Mouse (Mus musculus) ES-E14 (cell line): ENCODE results near the gene Cmah.

Source experiments
- CHD2 ChIP-seq: IDR thresholded peaks from 2 replicates; pipeline ENCODE4 v1.6.1; 2014; ENCODE audit warnings: mild to moderate bottlenecking, low read depth, low read length, inconsistent platforms
- HCFC1 ChIP-seq: IDR thresholded peaks from 2 replicates; pipeline ENCODE4 v1.6.1; 2012; ENCODE audit warnings: low read length, inconsistent platforms, borderline replicate concordance; ENCODE audit not compliant: insufficient read depth
- MAFK ChIP-seq: IDR thresholded peaks from 2 replicates; pipeline ENCODE4 v1.6.1; 2014; ENCODE audit warnings: mild to moderate bottlenecking, low read depth, low read length, inconsistent platforms; ENCODE audit not compliant: insufficient read depth
- ZC3H11A ChIP-seq: IDR thresholded peaks from 2 replicates; pipeline ENCODE4 v1.6.1; 2012; ENCODE audit warnings: low read depth, mild to moderate bottlenecking, inconsistent platforms, low read length, borderline replicate concordance
- ZNF384 ChIP-seq: IDR thresholded peaks from 2 replicates; pipeline ENCODE4 v1.6.1; 2012; ENCODE audit warnings: low read depth, low read length, inconsistent platforms

GRCm38 (mm10) chr13:24330128-24330527 is 2.9 kb downstream of the Cmah start:
- TF ChIP-seq MAFK (no peak), ZNF384 (no peak), CHD2 (no peak), HCFC1 (no peak), ZC3H11A (no peak)
